Mouse (Mus musculus): Measurements from ENCODE around the gene Gga1. TPM values are rescaled to one million over a fixed set of nuclear protein-coding genes. Genes with fewer than 3 reads are reported as not detected.

Gga1 gene
- polyA plus RNA-seq, 1 experiment from 2014 or later: 42.0 TPM

GRCm38 (mm10) chr15:78927021-78927787 lies 50.2 kb downstream of the Gga1 start:
- Histone ChIP-seq H3K4me2 (ENCODE audit: low read length) (peak overlapping the region; percentile 59), H3K4me1 (ENCODE audit: control insufficient read depth, insufficient read depth, low read length) (peaks cover 13% of the 10 kb centered on the region), H3K4me3 (replicated peaks; ENCODE audit: low read depth, low read length) (no peak overlapping the region), H3K36me3 (ENCODE audit: control insufficient read depth, insufficient read depth, low read length) (no peaks in the 10 kb centered on the region), H3K9ac (replicated peaks; ENCODE audit: low read length) (peak overlapping the region; percentile 29; the same call in 1 of the 2 replicates), H3K9me3 (ENCODE audit: control insufficient read depth, low read length) (no peaks in the 10 kb centered on the region), H3K27me3 (ENCODE audit: control insufficient read depth, insufficient read depth, low read length) (peaks cover 4% of the 10 kb centered on the region; the same call in 1 of the 2 replicates), H3K27ac (replicated peaks; ENCODE audit: low read depth, low read length) (no peak overlapping the region)
- ATAC-seq (ENCODE audit: low FRiP score, low TSS enrichment) (no peak), DNase-seq (no peak)
- 21% methylated on average over 15 of the region's 15 CpGs for WGBS

- DNase-seq (peak; percentile 57), ATAC-seq (ENCODE audit: low FRiP score, low TSS enrichment) (peak; percentile 25; the same call in 1 of the 2 replicates)
- WGBS: under 1% methylated on average over 34 of the region's 35 CpGs
- Histone ChIP-seq H3K27ac (replicated peaks; ENCODE audit: low read depth, low read length) (no peak overlapping the region), H3K4me2 (ENCODE audit: low read length) (peak overlapping the region; percentile 59), H3K36me3 (ENCODE audit: control insufficient read depth, insufficient read depth, low read length) (no peaks in the 10 kb centered on the region), H3K9me3 (ENCODE audit: control insufficient read depth, low read length) (no peaks in the 10 kb centered on the region), H3K4me1 (ENCODE audit: control insufficient read depth, insufficient read depth, low read length) (peaks cover 13% of the 10 kb centered on the region), H3K4me3 (replicated peaks; ENCODE audit: low read depth, low read length) (peak overlapping the region; percentile 24), H3K27me3 (ENCODE audit: control insufficient read depth, insufficient read depth, low read length) (peaks cover 4% of the 10 kb centered on the region; the same call in 1 of the 2 replicates), H3K9ac (replicated peaks; ENCODE audit: low read length) (peak overlapping the region; percentile 29; the same call in 1 of the 2 replicates)
These were observed 50.9 kb downstream of the Gga1 start for GRCm38 (mm10) chr15:78927788-78928457.

DNA sequence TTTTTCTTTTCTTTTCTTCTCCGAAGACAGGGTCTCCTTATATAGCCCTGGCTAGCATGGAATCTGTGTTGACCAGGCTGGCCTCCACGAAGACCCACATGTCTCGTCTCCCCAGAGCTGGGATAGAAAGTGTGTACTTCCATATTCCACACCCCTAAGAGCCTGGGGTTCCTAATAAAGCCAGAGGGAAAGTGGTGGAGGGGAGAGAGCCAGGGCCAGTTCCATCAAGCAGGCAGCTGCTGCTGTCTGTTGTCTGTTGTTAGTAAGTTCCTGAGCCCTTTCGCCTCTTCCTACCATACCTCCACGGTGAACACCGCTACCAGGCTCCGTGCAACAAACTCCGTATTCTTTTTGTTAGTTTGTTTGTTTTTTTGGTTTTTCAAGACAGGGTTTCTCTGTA lies 51.5 kb downstream of the Gga1 start:
- H3K36me3 ChIP-seq (ENCODE audit: control insufficient read depth, insufficient read depth, low read length): no peaks in the 10 kb centered on the region
- DNase-seq (no peak), ATAC-seq (ENCODE audit: low FRiP score, low TSS enrichment) (no peak)
- peaks cover 13% of the 10 kb centered on the region for H3K4me1 ChIP-seq (ENCODE audit: control insufficient read depth, insufficient read depth, low read length)
- no peak overlapping the region for H3K4me3 ChIP-seq (replicated peaks; ENCODE audit: low read depth, low read length)
- H3K4me2 ChIP-seq (ENCODE audit: low read length): peak overlapping the region; percentile 59
- no peak overlapping the region for H3K27ac ChIP-seq (replicated peaks; ENCODE audit: low read depth, low read length)
- WGBS: 55% methylated on average over 8 of the region's 8 CpGs
- no peak overlapping the region; the same call in 1 of the 2 replicates for H3K9ac ChIP-seq (replicated peaks; ENCODE audit: low read length)
- H3K27me3 ChIP-seq (ENCODE audit: control insufficient read depth, insufficient read depth, low read length): peaks cover 4% of the 10 kb centered on the region; the same call in 1 of the 2 replicates
- no peaks in the 10 kb centered on the region for H3K9me3 ChIP-seq (ENCODE audit: control insufficient read depth, low read length)

DNA sequence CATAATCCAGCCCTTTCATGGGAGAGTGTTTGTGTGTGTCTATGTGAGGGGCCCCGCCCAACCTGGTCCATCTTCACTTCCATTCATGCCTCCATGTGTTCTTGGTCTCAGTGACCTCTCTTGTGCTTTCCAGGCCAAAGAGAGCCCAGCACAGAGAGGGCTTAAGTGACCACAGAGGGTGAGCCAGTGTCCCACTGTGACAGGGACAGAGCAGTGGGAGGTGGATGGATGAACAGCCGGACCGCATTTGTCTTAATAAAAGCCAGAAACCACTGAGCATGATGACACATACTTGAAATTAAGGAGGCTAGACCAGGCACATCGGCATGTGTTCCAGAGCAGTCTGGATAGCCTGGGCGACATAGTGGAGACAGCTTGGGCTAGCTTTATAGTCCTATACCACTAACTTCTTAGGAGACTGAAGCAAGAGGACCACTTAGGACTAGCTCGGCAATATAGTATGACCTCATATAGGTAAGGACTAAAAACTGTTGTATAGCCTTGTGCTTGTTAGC lies 53.3 kb downstream of the Gga1 start:
- H3K27ac ChIP-seq (replicated peaks; ENCODE audit: low read depth, low read length): no peak overlapping the region
- no peak overlapping the region for H3K9ac ChIP-seq (replicated peaks; ENCODE audit: low read length)
- DNase-seq (no peak), ATAC-seq (ENCODE audit: low FRiP score, low TSS enrichment) (no peak)
- H3K36me3 ChIP-seq (ENCODE audit: control insufficient read depth, insufficient read depth, low read length): no peaks in the 10 kb centered on the region
- H3K27me3 ChIP-seq (ENCODE audit: control insufficient read depth, insufficient read depth, low read length): peaks cover 4% of the 10 kb centered on the region; the same call in 1 of the 2 replicates
- no peak overlapping the region for H3K4me3 ChIP-seq (replicated peaks; ENCODE audit: low read depth, low read length)
- H3K9me3 ChIP-seq (ENCODE audit: control insufficient read depth, low read length): no peaks in the 10 kb centered on the region
- peaks cover 13% of the 10 kb centered on the region for H3K4me1 ChIP-seq (ENCODE audit: control insufficient read depth, insufficient read depth, low read length)
- H3K4me2 ChIP-seq (ENCODE audit: low read length): no peak overlapping the region
- 93% methylated on average over 6 of the region's 6 CpGs for WGBS

- peaks cover 4% of the 10 kb centered on the region; the same call in 1 of the 2 replicates for H3K27me3 ChIP-seq (ENCODE audit: control insufficient read depth, insufficient read depth, low read length)
- H3K27ac ChIP-seq (replicated peaks; ENCODE audit: low read depth, low read length): no peak overlapping the region
- DNase-seq (no peak), ATAC-seq (ENCODE audit: low FRiP score, low TSS enrichment) (no peak)
- H3K4me1 ChIP-seq (ENCODE audit: control insufficient read depth, insufficient read depth, low read length): peaks cover 16% of the 10 kb centered on the region
- no peak overlapping the region for H3K4me2 ChIP-seq (ENCODE audit: low read length)
- no peak overlapping the region for H3K9ac ChIP-seq (replicated peaks; ENCODE audit: low read length)
- no peaks in the 10 kb centered on the region for H3K36me3 ChIP-seq (ENCODE audit: control insufficient read depth, insufficient read depth, low read length)
- H3K9me3 ChIP-seq (ENCODE audit: control insufficient read depth, low read length): no peaks in the 10 kb centered on the region
- H3K4me3 ChIP-seq (replicated peaks; ENCODE audit: low read depth, low read length): no peak overlapping the region
- 91% methylated on average over 7 of the region's 7 CpGs for WGBS
These were observed 53.9 kb downstream of the Gga1 start for GRCm38 (mm10) chr15:78930801-78931426.

GRCm38 (mm10) chr15:78931577-78931976 lies 54.6 kb downstream of the Gga1 start:
- no peak overlapping the region for H3K4me2 ChIP-seq (ENCODE audit: low read length)
- no peak for DNase-seq

DNA sequence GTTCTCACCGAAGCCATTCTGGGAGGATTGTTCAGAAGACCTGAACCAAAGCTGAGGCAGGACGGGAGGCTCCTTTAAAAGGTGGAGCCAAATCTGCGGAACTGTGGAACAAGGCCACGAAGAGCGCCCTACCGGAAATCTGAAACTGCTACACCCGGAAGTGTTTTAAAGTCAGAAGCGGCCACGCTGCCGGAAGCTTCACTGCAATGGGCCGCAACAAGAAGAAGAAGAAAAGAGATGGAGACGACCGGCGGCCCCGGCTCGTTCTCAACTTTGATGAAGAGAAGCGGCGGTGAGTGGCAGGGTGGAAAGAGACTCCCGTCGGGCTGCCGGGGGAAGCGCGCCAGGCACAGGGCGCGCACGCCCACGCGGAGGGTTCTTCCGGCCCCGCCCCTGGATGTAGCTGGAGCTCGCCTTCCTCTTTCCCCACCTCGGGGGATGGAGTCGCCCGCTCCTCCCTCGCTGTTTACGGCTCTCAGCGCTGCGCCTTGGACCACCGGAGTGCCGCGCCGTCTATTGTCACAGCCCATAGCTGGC lies 57.9 kb downstream of the Gga1 start, which contains the start of gene Nol12:
Nol12 (plus strand) TSS at position 150 of the 537 bp plus-strand sequence.
- ATAC-seq (ENCODE audit: low FRiP score, low TSS enrichment): peak; percentile 91
- H3K9me3 ChIP-seq (ENCODE audit: control insufficient read depth, low read length): no peaks in the 10 kb centered on the region
- peak; percentile 96 for DNase-seq
- H3K4me1 ChIP-seq (ENCODE audit: control insufficient read depth, insufficient read depth, low read length): peaks cover 11% of the 10 kb centered on the region
- peak within 1 kb of the TSS; percentile 68 for H3K4me2 ChIP-seq (ENCODE audit: low read length)
- H3K36me3 ChIP-seq (ENCODE audit: control insufficient read depth, insufficient read depth, low read length): peaks cover 31% of the 10 kb centered on the region
- no peaks in the 10 kb centered on the region for H3K27me3 ChIP-seq (ENCODE audit: control insufficient read depth, insufficient read depth, low read length)
- H3K9ac ChIP-seq (replicated peaks; ENCODE audit: low read length): peak within 1 kb of the TSS; percentile 80
- under 1% methylated on average over 42 of the region's 42 CpGs for WGBS
- H3K4me3 ChIP-seq (replicated peaks; ENCODE audit: low read depth, low read length): peak within 1 kb of the TSS; percentile 66
- H3K27ac ChIP-seq (replicated peaks; ENCODE audit: low read depth, low read length): peak within 1 kb of the TSS; percentile 75

More at GRCm38 (mm10) chr15:78931577-78931976, 54.6 kb downstream of the Gga1 start:
- WGBS: 23% methylated on average over 3 of the region's 3 CpGs
- Histone ChIP-seq H3K27ac (replicated peaks; ENCODE audit: low read depth, low read length) (no peak overlapping the region), H3K4me1 (ENCODE audit: control insufficient read depth, insufficient read depth, low read length) (peaks cover 15% of the 10 kb centered on the region), H3K36me3 (ENCODE audit: control insufficient read depth, insufficient read depth, low read length) (no peaks in the 10 kb centered on the region), H3K27me3 (ENCODE audit: control insufficient read depth, insufficient read depth, low read length) (peaks cover 4% of the 10 kb centered on the region; the same call in 1 of the 2 replicates), H3K4me3 (replicated peaks; ENCODE audit: low read depth, low read length) (no peak overlapping the region), H3K9me3 (ENCODE audit: control insufficient read depth, low read length) (no peaks in the 10 kb centered on the region), H3K9ac (replicated peaks; ENCODE audit: low read length) (no peak overlapping the region)
- ATAC-seq (ENCODE audit: low FRiP score, low TSS enrichment): no peak

GRCm38 (mm10) chr15:78936403-78936802 lies 59.4 kb downstream of the Gga1 start:
- Histone ChIP-seq H3K4me1 (ENCODE audit: control insufficient read depth, insufficient read depth, low read length) (peaks cover 11% of the 10 kb centered on the region), H3K27me3 (ENCODE audit: control insufficient read depth, insufficient read depth, low read length) (no peaks in the 10 kb centered on the region), H3K4me2 (ENCODE audit: low read length) (no peak overlapping the region), H3K27ac (replicated peaks; ENCODE audit: low read depth, low read length) (no peak overlapping the region), H3K4me3 (replicated peaks; ENCODE audit: low read depth, low read length) (no peak overlapping the region), H3K9ac (replicated peaks; ENCODE audit: low read length) (no peak overlapping the region), H3K36me3 (ENCODE audit: control insufficient read depth, insufficient read depth, low read length) (peaks cover 47% of the 10 kb centered on the region), H3K9me3 (ENCODE audit: control insufficient read depth, low read length) (no peaks in the 10 kb centered on the region)
- 95% methylated on average over 12 of the region's 12 CpGs for WGBS
- no peak for DNase-seq
- ATAC-seq (ENCODE audit: low FRiP score, low TSS enrichment): no peak

Measured in midbrain, embryonic 14.5 days (tissue).